Mouse (Mus musculus): ENCODE data around the gene Lsm5.

The Lsm5 gene

GRCm38 (mm10) chr6:56703931-56704900 lies at the start of gene Lsm5:
TSS of gene Lsm5 (minus strand) at chr6:56704710.
- in situ Hi-C loops (cut with MboI) = no loop called here

- in situ Hi-C loops (cut with MboI) = no loop called here
Observed at GRCm38 (mm10) chr6:56753719-56754118, 49.2 kb upstream of the Lsm5 start.

DNA sequence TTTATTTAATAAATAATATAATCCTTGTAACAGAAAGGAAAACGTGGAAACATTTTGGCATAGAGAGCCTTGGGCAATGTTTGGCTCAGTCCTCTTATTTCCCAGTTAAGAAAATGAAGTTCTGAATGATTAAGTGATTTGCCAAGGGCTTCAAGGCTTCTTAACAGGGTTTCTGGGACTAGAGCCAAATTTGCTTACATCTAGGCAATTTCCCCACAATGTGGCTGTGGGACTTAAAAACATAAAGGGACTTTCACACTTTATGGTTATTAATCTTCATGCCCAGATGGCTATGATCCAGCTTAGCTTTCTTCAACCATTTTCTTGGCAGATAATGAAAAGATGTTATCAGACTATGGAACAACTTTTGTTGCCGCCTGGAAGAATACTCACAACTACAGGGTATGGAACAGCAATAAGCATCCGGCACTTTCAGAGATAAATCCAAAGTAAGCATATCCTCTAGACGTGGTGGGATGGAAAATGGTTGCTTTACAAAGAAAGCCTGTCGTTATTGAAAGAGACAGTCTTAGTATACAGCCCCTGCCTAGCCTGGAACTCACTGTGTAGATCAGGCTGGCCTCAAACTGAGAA lies 41.5 kb upstream of the Lsm5 start:
- in situ Hi-C loops (cut with MboI) = no loop called here

GRCm38 (mm10) chr6:56732545-56732944 lies 28.0 kb upstream of the Lsm5 start:
- in situ Hi-C loops (cut with MboI) = no loop called here

DNA sequence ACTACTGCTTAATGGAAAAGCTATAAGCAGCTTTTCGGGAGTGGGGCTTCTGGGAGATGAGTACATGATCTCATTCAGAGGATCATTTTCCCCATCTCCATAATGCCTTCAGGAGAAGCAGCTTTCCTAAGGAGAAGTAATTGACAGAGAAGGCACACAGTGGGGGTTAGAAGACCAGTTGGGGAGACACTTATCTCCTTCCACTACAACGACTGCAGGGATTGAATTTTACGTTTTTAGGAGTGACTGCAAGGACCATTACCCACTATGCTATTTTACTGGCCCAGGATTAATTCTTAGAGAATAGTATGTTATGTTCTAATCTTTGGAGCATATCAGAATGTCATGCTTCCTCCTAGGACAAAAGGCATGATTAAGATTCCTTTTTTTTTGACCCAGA lies 16.4 kb upstream of the Lsm5 start:
- in situ Hi-C loops (cut with MboI) = no loop called here

GRCm38 (mm10) chr6:56719071-56719470 lies 14.6 kb upstream of the Lsm5 start:
- in situ Hi-C loops (cut with MboI) = loop anchor here (10.0 kb wide), 1 partner anchor 206 kb away; the partner anchor contains the start of genes Nt5c3 and Vmn1r4

- in situ Hi-C loops (cut with MboI) = loop anchor here (10.0 kb wide), 1 partner anchor 210 kb away; the partner anchor contains the start of genes Nt5c3 and Vmn1r4
Observed at GRCm38 (mm10) chr6:56715270-56715666, 10.8 kb upstream of the Lsm5 start.

GRCm38 (mm10) chr6:56714574-56715269 lies 10.2 kb upstream of the Lsm5 start, which contains the start of gene Avl9:
TSS of gene Avl9 (plus strand) at chr6:56714899.
- in situ Hi-C loops (cut with MboI) = loop anchor here (10.0 kb wide), 1 partner anchor 210 kb away; the partner anchor contains the start of genes Nt5c3 and Vmn1r4

GRCm38 (mm10) chr6:56714186-56714573 lies 9.7 kb upstream of the Lsm5 start:
- in situ Hi-C loops (cut with MboI) = loop anchor here (10.0 kb wide), 1 partner anchor 211 kb away; the partner anchor contains the start of genes Nt5c3 and Vmn1r4

- in situ Hi-C loops (cut with MboI) = no loop called here
Observed at GRCm38 (mm10) chr6:56692445-56692844, 12.1 kb downstream of the Lsm5 start.

DNA sequence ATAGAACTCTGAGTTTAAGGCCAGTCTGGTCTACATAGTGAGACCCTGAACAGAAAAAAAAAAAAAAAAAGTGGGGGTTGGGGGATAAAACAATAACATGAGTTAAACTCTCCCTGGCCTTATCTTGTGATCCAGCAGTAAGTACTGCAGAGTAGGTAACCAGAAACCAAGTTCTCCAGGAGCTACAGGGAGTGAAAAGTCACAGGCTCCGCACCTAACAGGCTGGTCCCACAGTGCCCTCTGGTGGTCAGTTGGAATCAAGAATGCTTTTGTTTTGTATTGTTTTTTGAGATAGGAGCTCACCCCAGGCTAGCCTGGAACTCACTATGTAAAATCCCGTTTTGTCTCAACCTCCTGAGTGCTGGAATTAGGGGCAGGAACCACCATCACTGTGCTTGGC lies 13.3 kb downstream of the Lsm5 start:
- in situ Hi-C loops (cut with MboI) = no loop called here

DNA sequence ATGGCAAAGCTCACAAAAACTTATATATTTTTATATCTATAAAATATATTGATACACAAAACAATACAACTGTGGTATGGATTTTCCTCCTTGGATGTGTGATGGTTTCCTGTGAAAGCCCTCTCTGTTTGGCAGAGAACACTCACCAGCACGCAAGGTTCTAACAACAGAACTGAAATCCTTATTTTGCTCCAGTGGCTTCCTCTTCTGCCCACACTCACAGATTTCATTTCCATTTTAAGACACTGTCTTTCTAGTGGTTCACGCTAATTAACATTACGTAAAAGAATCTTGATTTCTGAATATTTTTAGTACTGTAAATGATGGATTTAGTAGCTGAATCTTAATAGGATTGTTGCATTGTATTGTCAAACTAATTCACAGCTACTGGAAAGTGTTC lies 16.3 kb downstream of the Lsm5 start:
- in situ Hi-C loops (cut with MboI) = no loop called here

DNA sequence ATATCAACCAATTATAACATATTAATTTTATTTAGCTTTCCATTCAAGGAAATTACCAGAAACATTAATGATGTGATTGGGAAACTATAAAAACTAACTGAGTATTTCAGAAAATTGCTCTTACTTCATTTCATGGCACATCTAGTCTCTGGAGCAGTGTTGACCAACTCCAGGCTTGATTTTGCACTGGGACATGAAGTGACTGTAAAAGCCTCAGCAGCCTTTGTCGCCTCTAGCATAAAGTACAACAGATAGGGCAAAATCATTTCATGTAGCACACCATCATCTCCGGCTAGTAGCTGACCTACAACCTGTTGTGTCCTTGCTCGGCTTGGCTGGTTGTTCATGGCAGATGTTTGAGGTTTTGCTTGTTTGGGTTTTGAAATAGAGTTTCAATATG lies 40.1 kb downstream of the Lsm5 start:
- in situ Hi-C loops (cut with MboI) = no loop called here

DNA sequence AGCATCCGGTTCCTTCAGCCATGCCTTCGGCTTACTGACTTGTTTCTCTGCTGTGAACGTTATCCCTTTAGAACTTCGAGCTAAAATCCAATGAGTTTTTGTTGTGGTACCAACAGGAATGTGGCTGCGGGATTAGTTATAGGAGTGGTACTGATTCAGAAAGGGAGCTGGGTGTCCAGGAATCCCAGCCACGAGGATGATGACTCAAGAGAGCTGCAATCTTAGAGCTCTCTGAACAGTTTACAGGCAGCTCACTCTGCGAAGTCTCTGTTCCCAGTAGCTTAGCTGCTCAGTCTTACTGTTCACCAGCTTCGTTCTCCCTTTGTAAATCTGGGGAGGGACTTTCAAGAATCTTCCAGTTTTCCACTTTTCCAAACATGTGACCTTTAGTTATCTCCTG lies 49.1 kb downstream of the Lsm5 start:
- in situ Hi-C loops (cut with MboI) = no loop called here

DNA sequence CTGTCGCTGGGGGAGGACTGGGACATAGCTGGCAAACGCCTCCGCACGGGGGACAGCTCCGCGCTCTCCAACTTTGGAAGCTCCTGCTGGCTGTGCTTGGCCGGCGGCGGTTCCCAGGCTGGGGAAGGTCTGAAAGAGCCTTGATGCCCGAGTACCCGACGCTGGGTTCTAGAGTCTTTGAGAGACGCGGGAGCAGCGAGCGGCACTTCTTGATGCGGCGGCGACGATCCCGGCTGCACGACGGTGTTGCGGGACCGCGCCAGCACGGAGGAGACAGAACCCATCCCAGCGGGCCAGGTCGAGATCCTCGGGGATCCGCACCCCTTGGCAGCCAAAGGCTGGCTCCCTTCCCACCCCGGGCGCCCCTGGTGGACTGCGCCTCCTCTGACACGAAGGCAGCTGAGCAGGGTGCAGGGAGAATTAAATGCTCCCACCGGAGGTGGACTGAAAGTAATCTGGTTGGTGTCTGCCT lies 52.4 kb downstream of the Lsm5 start:
- in situ Hi-C loops (cut with MboI) = no loop called here
